Mouse (Mus musculus) left cerebral cortex, postnatal 14 days (tissue): ENCODE data around the gene 4930442H23Rik. TPM values are rescaled to one million over a fixed set of nuclear protein-coding genes. Genes with fewer than 3 reads are reported as not detected.
"Not testable (repeated sequence)": the region's sequence is repeated elsewhere in the genome, so short reads cannot be mapped to it uniquely, and the experiment has no call there.

ENCODE experiments used
- DNase-seq, 2 experiments: peaks; one replicate each; pipeline ENCODE4 v3.0.0; 2021 to 2022; ENCODE audit warnings: low spot score in 2 of 2, mixed read lengths in 1 of 2
- intact Hi-C: fragments of 180-260 bp; cut with DNase I; formaldehyde crosslinking; loops from one replicate; pipeline ENCODE4 v1.15.1; 2025
- total RNA-seq, 2 experiments: library from RNA; stranded (reverse); gene quantifications; 2 replicates each; pipeline ENCODE4 v1.2.3; 2021

The 4930442H23Rik gene
- total RNA-seq, 2 experiments from 2014 or later: not detected

DNA sequence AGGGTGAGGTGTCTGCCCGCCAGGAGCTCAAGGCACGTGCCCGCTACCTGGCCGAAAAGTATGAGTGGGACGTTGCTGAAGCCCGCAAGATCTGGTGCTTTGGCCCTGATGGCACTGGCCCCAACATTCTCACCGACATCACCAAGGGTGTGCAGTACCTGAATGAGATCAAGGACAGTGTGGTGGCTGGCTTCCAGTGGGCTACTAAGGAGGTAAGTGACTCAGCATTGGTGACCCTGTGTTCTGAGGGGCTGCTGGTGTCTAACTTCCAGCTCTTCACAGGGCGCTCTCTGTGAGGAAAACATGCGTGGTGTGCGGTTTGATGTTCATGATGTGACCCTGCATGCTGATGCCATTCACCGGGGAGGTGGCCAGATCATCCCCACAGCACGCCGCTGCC is 2.7 kb downstream of the 4930442H23Rik start:
- intact Hi-C loops: no loop called here
- no peak for DNase-seq

DNA sequence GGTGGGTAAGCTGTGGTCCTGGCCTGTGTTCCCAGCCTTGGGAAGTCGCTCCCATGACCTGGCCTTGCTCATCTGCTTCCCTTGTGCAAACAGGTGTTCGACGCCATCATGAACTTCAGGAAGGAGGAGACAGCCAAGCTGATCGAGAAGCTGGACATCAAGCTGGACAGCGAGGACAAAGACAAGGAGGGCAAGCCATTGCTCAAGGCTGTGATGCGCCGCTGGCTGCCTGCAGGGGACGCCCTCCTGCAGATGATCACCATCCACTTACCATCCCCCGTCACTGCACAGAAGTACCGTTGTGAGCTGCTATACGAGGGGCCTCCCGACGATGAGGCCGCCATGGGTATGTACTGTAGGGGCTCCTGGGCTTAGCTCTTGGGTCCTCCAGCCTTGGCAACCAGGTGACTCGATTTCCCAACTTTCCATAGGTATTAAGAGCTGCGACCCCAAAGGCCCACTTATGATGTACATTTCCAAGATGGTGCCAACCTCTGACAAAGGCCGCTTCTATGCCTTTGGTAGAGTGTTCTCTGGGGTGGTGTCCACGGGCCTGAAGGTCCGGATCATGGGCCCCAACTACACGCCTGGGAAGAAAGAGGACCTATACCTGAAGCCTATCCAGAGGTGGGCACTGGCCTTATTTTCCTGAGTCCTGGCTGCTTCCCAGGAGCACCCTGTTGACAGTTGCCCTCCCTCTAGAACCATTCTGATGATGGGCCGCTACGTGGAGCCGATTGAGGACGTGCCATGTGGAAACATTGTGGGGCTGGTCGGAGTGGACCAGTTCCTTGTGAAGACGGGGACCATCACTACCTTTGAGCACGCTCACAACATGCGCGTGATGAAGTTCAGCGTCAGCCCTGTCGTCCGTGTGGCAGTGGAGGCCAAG is 4.0 kb downstream of the 4930442H23Rik start:
- no peak for DNase-seq
- intact Hi-C loops: no loop called here

DNA sequence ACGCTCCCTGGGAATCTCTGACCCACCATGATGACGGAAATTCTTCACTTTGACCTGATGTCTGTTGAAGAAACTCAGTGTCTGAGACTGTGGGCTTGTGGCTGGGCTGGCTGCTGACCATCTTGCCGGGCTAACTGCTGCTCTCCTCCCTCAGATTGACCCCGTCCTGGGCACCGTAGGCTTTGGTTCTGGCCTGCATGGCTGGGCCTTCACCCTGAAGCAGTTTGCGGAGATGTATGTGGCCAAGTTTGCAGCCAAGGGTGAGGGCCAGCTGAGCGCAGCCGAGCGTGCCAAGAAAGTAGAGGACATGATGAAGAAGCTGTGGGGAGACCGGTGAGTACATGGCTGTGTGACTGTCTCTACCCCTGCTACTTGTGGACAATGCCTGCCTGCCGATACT is 4.7 kb downstream of the 4930442H23Rik start:
- intact Hi-C loops: no loop called here
- DNase-seq: no peak

GRCm38 (mm10) chr10:81177958-81178712 is 5.5 kb downstream of the 4930442H23Rik start:
- no peak for DNase-seq
- intact Hi-C loops: no loop called here

DNA sequence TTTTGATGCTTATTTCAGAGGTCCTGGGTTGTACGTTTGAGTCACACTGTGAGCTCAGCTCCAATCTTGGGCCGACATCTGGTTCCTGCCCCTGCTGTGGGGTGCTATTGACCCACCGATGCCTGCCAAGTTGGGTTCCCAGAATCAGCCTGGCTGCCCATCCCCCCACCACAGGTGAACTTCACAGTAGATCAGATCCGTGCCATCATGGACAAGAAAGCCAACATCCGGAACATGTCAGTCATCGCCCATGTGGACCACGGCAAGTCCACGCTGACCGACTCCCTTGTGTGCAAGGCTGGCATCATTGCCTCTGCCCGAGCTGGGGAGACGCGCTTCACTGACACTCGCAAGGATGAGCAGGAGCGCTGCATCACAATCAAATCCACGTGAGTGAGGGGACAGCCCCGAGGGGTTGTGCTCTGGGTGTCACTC is 6.1 kb downstream of the 4930442H23Rik start:
- intact Hi-C loops: no loop called here
- peak in 1 of 2 experiments; percentile 45 for DNase-seq

- intact Hi-C loops: no loop called here
- peak; percentile 99 to 100 for DNase-seq
Measured at GRCm38 (mm10) chr10:81176466-81177271, 7.0 kb downstream of the 4930442H23Rik start, which contains the start of gene Eef2. Gene Eef2, plus strand, starts transcription at chr10:81176631.

GRCm38 (mm10) chr10:81175936-81176465 is 7.6 kb downstream of the 4930442H23Rik start:
- intact Hi-C loops: no loop called here
- DNase-seq: no peak

GRCm38 (mm10) chr10:81175345-81175701 is 8.3 kb downstream of the 4930442H23Rik start:
- DNase-seq, intact Hi-C loops: not testable (repeated sequence)

DNA sequence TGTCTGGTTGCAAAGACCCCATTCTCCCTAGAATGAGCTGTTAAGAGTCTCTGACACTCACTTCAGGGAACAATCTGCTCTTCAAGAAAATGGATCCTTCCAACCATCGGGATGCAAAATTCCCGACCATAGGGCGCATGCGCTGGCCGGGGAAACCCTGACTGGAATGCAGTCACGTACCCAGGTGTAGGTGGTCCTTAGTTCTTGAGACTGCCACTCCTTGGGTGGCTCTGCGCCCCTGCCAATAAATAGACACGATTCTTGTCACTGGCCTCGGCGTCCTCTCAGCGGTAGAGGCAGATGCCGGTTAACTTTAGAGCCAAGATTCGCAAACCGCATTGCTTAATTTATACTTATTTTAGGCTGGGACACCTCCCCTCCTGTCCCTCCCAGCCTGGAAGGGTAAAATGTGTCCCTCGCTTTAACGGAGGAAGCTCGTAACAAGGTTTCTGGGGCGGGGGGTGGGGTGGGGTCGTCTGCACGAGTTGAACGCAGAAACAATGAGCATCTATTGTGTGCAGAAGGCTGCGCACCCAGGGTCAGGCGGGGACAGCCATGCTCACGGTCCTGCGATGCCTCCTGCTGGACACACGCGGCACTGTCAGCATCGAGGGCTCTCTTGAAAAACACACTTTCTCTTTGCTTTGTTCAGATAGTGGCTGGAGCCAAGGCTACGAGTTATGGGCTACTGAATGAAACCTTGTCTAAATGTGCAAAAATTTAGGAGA is 8.9 kb downstream of the 4930442H23Rik start:
- peak; percentile 90 to 94 for DNase-seq
- intact Hi-C loops: no loop called here

GRCm38 (mm10) chr10:81173132-81173531 is 10.5 kb downstream of the 4930442H23Rik start:
- intact Hi-C loops: no loop called here
- peak; percentile 82 to 89 for DNase-seq

DNA sequence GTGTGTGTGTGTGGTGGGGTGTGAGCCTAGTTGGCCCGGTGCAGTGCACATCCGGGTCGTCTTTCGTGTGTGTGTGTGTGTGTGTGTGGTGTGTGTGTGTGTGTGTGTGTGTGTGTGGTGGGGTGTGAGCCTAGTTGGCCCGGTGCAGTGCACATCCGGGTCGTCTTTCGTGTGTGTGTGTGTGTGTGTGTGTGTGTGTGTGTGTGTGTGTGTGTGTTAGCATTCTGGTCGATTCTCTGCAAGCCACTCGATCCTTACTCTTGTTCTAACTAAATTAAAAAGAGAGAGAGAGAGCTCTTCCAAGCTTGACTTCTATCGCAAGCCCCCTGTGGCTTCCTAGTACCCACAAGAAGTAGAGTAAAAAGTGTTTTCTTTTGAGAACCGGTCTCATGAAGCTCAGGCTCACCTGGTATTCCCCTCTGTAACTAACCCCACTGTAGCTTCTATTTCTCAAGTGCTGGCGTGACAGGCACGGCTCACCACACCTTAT is 14.2 kb downstream of the 4930442H23Rik start:
- intact Hi-C loops: not testable (repeated sequence)

GRCm38 (mm10) chr10:81168521-81169244 is 15.0 kb downstream of the 4930442H23Rik start:
- DNase-seq: peak; percentile 79 to 87
- intact Hi-C loops: no loop called here

More for the DNA sequence above, 14.2 kb downstream of the 4930442H23Rik start:
- peak in 1 of 2 experiments; percentile 67 for DNase-seq

GRCm38 (mm10) chr10:81168087-81168431 is 15.6 kb downstream of the 4930442H23Rik start:
- no peak for DNase-seq
- intact Hi-C loops: no loop called here

GRCm38 (mm10) chr10:81167200-81168086 is 16.2 kb downstream of the 4930442H23Rik start, which contains the start of gene Pias4:
Gene Pias4, minus strand, starts transcription at chr10:81167923.
- peak; percentile 100 for DNase-seq
- intact Hi-C loops: no loop called here

DNA sequence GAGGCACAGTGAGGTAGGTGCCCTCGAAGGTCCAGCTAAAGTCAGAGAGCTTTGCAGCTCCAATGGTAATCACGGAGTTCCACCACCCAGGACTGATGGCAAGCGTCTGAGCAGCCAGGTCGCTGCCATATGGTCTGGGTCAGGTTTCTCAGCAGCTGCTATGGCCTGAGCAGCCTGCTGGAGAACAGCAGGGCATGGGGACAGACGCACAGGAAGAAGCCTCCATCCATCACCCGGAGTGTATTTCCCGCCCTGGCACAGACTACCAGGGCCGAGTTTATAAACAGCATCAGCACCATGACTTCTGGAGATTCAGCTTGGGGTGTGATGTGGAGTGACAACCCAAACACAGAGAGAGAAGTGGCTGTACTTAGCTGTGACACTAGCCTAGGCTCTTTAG is 18.5 kb downstream of the 4930442H23Rik start:
- no peak for DNase-seq
- intact Hi-C loops: no loop called here

DNA sequence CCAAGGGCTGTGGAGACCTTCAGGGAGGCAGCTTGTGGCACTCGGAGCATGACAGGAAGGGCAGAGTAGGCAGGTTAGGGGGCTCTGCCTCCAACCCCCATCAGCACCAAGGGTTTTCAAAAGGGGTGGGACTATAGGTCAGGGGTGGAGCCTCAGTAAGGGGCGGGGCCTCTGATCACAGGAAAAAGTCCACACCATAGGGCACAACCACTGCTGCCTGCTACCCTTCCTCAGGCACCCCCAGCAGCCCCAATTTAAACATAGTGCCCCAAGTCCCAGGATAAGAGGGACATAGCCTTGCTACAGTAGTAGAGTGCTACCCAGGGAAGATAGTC is 21.4 kb downstream of the 4930442H23Rik start:
- intact Hi-C loops: no loop called here
- no peak for DNase-seq
